Mouse (Mus musculus) kidney, adult 2 months (tissue): Measurements from ENCODE around the gene Ssna1. TPM values are rescaled to one million over a fixed set of nuclear protein-coding genes. Genes with fewer than 3 reads are reported as not detected.

Experiments
- DNase-seq: peaks from one replicate; pipeline ENCODE4 v3.0.0; 2021
- H3K27ac ChIP-seq: fragments of 200-500 bp; 2 replicates; pipeline ENCODE4 v1.5.1; 2012; ENCODE audit warnings: low read depth, low read length, control low read depth, inconsistent platforms; ENCODE audit not compliant: insufficient read depth
- H3K27me3 ChIP-seq: fragments of 200-500 bp; replicated peaks from 2 replicates; pipeline ENCODE4 v1.6.1; 2012; ENCODE audit warnings: mild to moderate bottlenecking, moderate library complexity, low read length, inconsistent platforms; ENCODE audit not compliant: control insufficient read depth, insufficient read depth
- H3K36me3 ChIP-seq: fragments of 200-500 bp; 2 replicates; pipeline ENCODE4 v1.6.1; 2012; ENCODE audit warnings: mild to moderate bottlenecking, moderate library complexity, low read length, inconsistent platforms; ENCODE audit not compliant: control insufficient read depth, insufficient read depth
- H3K4me1 ChIP-seq: fragments of 200-500 bp; 2 replicates; pipeline ENCODE4 v1.6.1; 2011; ENCODE audit warnings: low read length; ENCODE audit not compliant: control insufficient read depth, insufficient read depth
- H3K4me3 ChIP-seq: fragments of 200-500 bp; 2 replicates; pipeline ENCODE4 v1.5.1; 2011; ENCODE audit warnings: mild to moderate bottlenecking, low read depth, low read length, control low read depth; ENCODE audit not compliant: insufficient read depth
- CTCF ChIP-seq: fragments of 200-500 bp; conservative IDR thresholded peaks from 2 replicates; pipeline ENCODE4 v1.5.1; 2011; ENCODE audit warnings: low read depth, mild to moderate bottlenecking, control low read depth, low read length, moderate library complexity, mixed read lengths; ENCODE audit not compliant: insufficient read depth, insufficient read length
- POLR2A ChIP-seq: fragments of 200-500 bp; IDR thresholded peaks from one replicate; pipeline ENCODE4 v1.6.1; 2011; ENCODE audit warnings: low read depth, low read length, control low read depth
- WGBS: fragments of 180-500 bp; shearing (Covaris S2); methylation state at CpG from one replicate; pipeline ENCODE4 v1.1.7; 2018; 5-methylcytosine and 5-hydroxymethylcytosine counted together
- polyA plus RNA-seq: library from polyadenylated mRNA; depleted of rRNA; stranded (reverse); fragments of >200 nt; gene quantifications from 2 replicates; pipeline ENCODE4 v1.2.3, GENCODE M21; 2012

Gene Ssna1
- polyA plus RNA-seq, 1 experiment, result 48.8 TPM

DNA sequence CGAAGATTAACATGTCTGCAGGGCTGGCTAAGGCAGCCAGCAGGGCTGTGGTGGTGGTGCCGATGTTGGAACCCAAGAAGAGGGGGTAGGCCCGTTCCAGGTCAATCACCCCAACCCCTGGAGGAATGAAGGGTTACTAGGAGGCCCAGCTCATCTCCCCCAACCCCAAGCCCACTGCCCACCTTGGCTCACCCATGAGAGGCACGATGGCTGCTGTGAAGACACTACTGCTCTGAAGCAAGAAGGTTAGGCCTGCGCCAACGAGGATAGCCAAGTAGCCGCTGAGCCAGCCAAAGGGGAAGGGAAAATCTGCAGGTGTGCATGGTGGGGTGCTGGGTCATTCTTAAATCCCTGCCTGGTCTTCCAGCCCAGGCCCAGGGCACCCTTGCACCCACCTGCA is 41.7 kb downstream of the Ssna1 start:
- peaks cover 2% of the 10 kb centered on the region; the same call in 1 of the 2 replicates for H3K4me1 ChIP-seq
- no peaks in the 10 kb centered on the region for H3K27me3 ChIP-seq
- no peaks in the 10 kb centered on the region for H3K36me3 ChIP-seq
- no peak for DNase-seq
- no peak overlapping the region for H3K27ac ChIP-seq
- no peak for TF ChIP-seq CTCF
- TF ChIP-seq POLR2A, result no peak
- 78% methylated on average over 7 of the region's 7 CpGs for WGBS
- H3K4me3 ChIP-seq, result no peak overlapping the region

DNA sequence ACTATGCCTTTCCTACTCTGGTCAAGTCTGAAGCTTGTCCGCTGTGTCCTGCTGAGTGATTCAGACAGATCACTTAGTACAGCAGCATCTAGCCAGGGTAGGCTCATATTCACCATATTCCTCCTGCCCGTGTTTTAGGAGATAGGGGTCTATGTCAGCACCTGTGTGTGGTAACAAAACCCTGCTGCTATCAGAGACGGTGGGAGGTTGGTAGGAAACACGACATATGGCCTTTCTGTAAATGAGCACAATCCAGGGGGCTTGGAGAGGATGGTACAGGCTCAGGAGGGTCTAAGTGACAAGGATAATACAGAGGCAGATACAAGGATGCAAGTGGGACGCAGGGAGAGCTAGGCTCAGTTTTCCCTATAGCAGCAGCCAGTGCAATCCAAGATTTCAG is 42.7 kb downstream of the Ssna1 start:
- no peak for TF ChIP-seq CTCF
- TF ChIP-seq POLR2A, result no peak
- H3K27ac ChIP-seq, result no peak overlapping the region
- DNase-seq, result no peak
- H3K27me3 ChIP-seq, result no peaks in the 10 kb centered on the region
- WGBS, result 92% methylated on average over 5 of the region's 5 CpGs
- H3K4me1 ChIP-seq, result no peaks in the 10 kb centered on the region; the same call in 1 of the 2 replicates
- H3K4me3 ChIP-seq, result no peak overlapping the region
- H3K36me3 ChIP-seq, result no peaks in the 10 kb centered on the region

DNA sequence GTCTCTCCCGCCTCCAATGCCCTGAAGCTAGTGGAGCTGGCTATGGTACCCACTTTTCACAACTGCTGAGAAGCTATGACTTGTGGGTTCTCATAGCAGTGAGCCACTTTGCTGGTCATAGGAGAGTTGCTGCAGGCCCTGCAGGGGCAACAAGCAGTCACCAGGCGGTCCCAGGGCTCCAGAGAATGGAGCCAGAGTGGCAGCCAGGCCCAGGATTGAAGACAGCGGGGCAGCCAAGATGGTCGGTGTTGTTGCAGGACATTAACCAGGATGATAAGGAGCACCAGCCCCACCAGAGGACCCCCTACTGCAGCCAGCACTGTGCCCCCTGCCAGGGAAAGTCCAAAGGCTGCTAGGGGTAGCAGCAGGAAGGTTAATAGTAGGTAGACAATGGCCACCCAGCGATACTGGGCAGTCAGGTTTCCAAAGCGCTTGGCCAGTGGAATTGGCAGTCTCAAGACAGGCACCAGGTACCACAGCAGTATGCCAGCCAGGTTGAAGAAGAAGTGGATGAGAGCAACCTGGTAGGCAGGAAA is 43.2 kb downstream of the Ssna1 start:
- TF ChIP-seq POLR2A (no peak), CTCF (no peak)
- Histone ChIP-seq H3K27me3 (no peaks in the 10 kb centered on the region), H3K4me1 (no peaks in the 10 kb centered on the region; the same call in 1 of the 2 replicates), H3K36me3 (no peaks in the 10 kb centered on the region), H3K27ac (no peak overlapping the region), H3K4me3 (no peak overlapping the region)
- DNase-seq, result no peak
- 74% methylated on average over 6 of the region's 6 CpGs for WGBS

DNA sequence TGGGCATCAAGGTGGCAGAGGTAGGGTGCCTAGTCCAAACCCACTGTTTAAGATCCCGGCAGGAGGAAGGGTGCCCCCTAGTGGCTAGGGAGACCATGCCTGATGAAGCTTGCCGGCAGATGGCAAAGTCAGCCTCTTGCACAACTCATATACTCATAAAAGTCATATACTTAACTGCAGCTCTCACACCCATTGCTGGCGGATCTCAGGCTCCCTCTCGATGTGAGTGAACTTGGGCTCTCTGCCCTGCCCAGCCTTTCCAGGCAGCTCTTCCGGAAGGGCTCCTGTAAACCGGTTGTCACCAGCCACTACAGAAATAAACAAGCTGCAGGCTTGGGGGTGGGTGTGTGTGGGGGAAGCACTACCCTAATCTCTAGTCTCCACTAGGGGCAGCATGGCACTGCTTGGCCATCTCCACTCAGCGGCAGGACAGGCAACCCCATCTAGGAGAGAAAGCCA is 43.8 kb downstream of the Ssna1 start:
- under 1% methylated on average over 7 of the region's 7 CpGs for WGBS
- Histone ChIP-seq H3K27me3 (no peaks in the 10 kb centered on the region), H3K4me3 (peak overlapping the region; percentile 4), H3K27ac (peak overlapping the region; percentile 32), H3K4me1 (no peaks in the 10 kb centered on the region; the same call in 1 of the 2 replicates), H3K36me3 (no peaks in the 10 kb centered on the region)
- TF ChIP-seq POLR2A, result peak; percentile 10
- TF ChIP-seq CTCF, result peak; percentile 93
- DNase-seq, result peak; percentile 96

DNA sequence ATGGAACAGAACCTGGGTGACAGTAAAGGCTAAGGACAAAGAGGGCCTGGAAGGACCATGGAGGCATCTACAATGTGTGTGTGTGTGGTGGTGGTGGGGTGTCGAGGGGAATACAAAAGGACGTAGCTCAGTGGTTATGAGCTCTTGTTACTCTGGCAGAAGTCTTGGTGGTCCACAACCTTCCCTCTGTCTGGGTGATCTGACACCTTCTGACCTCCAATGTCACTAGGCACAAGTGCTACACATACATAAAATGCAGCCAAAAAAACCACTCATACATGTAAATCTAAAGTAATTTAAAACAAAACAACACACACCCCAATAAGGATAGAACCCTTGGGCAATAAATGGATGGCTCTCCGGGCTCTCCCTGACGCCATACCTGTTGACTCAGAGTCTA is 44.8 kb downstream of the Ssna1 start:
- no peak overlapping the region for H3K4me3 ChIP-seq
- H3K4me1 ChIP-seq, result no peaks in the 10 kb centered on the region; the same call in 1 of the 2 replicates
- H3K27me3 ChIP-seq, result no peaks in the 10 kb centered on the region
- no peak overlapping the region for H3K27ac ChIP-seq
- WGBS, result 86% methylated on average over 4 of the region's 4 CpGs
- DNase-seq, result no peak
- no peaks in the 10 kb centered on the region for H3K36me3 ChIP-seq
- TF ChIP-seq POLR2A (no peak), CTCF (no peak)

DNA sequence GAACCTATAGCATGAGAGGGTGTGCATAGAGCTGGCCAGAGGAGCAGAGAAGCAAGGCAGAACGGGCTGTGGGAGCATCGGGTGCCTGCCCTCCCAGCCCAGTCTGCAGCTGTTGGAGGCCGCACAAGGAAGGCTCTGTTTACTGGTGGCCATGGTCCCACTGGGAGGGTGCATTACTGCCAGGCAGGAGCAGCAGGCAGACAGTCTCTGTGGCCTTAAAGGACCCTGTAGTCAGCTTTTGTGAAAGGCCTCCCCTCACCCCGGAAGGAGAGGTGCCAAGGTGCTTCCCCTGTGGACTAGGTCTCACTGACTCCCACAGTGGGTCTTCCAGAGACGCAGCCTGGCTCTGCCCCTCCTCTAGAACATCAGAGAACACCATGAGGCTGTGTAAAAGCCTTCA is 45.4 kb downstream of the Ssna1 start:
- 87% methylated on average over 5 of the region's 5 CpGs for WGBS
- Histone ChIP-seq H3K27ac (no peak overlapping the region), H3K27me3 (no peaks in the 10 kb centered on the region), H3K4me1 (no peaks in the 10 kb centered on the region; the same call in 1 of the 2 replicates), H3K36me3 (no peaks in the 10 kb centered on the region), H3K4me3 (no peak overlapping the region)
- no peak for DNase-seq
- no peak for TF ChIP-seq CTCF
- TF ChIP-seq POLR2A, result no peak

DNA sequence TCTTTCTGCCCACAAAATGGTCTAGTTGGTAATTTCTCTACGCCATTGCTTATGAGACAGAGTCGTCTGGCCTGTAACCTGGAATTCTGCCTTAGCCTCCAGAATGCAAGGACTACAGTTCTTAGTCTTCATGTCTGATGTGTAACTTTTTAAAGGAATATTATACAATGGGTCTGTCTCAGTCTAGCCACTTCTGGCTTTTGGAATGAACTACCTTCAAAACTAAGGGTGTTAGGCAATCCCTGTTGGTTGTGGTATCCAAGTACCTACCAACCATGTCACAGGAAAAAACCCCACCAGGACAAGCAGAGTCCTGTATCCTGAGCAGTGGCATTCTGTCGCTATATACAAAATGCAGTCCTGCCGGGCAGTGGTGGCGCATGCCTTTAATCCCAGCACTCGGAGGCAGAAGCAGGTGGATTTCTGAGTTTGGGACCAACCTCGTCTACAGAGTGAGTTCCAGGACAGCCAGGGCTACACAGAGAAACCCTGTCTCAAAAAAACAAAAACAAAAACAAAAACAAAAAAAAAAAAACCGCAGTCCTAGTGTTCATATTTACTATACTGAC is 46.3 kb downstream of the Ssna1 start:
- 69% methylated on average over 8 of the region's 8 CpGs for WGBS
- DNase-seq, result no peak
- no peaks in the 10 kb centered on the region for H3K36me3 ChIP-seq
- no peaks in the 10 kb centered on the region for H3K27me3 ChIP-seq
- TF ChIP-seq POLR2A (no peak), CTCF (no peak)
- H3K27ac ChIP-seq, result peak overlapping the region; percentile 97
- no peak overlapping the region for H3K4me3 ChIP-seq
- H3K4me1 ChIP-seq, result no peaks in the 10 kb centered on the region; the same call in 1 of the 2 replicates
